In the genomic region with DNA sequence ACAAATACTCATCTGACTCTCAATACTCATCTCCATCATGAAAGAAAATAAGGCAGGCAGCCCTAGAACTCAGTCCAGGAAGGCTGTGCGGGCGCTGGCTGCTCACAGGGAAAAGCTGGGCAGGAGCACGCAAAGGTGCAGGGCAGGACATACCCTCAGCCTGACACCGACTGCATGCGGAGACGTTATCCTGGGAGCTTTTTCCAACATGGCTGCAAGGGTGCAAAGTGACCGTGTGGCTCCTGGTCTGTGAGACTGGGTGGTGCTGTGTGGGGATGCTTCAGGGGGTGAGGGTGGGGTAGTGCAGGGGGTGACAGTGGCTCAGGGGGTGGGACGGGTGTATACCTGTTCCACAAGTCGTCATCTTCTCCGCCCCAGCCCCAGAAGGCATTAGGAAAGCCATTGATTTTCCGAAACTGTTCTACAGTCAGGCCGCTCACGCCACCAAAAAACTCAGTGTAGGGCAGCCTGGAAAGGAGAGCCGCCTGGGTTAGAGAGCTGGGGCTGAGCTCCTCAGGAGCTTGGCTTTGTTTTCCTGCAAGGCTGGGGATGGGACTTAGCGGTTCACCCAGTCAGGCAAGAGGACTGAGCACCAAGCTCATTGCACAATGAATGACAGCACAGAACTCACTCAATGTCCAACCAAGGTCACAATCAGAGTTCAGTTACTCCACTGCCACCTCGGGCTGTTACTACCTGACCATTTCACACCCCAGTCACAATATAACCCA, we compare ENCODE assay signal across 12 mouse cellular contexts. TPM values are rescaled to one million over a fixed set of nuclear protein-coding genes. Genes with fewer than 3 reads are reported as not detected.
DNase-seq lines count a peak whose midpoint lies in the region; ATAC-seq and TF ChIP-seq lines count a peak whose summit lies in the region.
"Had no signal": no experiment of that assay in that cellular context is flagged by ENCODE, and none has a peak within 500 bp of the region (broad histone marks: within the 10 kb centered on the region; RNA-seq: fewer than 3 reads in every experiment).

No protein-coding gene starts in this region.

- DNase-seq in gastrocnemius, adult 2 months: peak; percentile 13
- DNase-seq in gastrocnemius, adult 18-20 months (ENCODE audit: low spot score): no peak
- peak; percentile 0 to 4 for DNase-seq in layer of hippocampus, adult 2 months (ENCODE audit: low spot score in 2 of 2)
- DNase-seq in layer of hippocampus, adult 9-10 months (ENCODE audit: low spot score): no peak
- peak; percentile 37 for DNase-seq in adrenal gland, adult 2 months
- DNase-seq in cerebellum, adult 9-10 months: peak; percentile 14
- DNase-seq in forebrain, embryonic 14.5 days (ENCODE audit: low spot score): no peak
- DNase-seq: thymus, postnatal 25 days had no signal

- H3K27ac ChIP-seq in gastrocnemius, adult 2 months: no peak overlapping the region
- H3K27ac ChIP-seq in layer of hippocampus, adult 2 months: no peak overlapping the region
- H3K27ac ChIP-seq in midbrain, embryonic 15.5 days: no peak overlapping the region
- H3K27ac ChIP-seq in forebrain, embryonic 14.5 days (ENCODE audit: low read depth, low read length): no peak overlapping the region
- H3K27ac ChIP-seq: hindbrain, embryonic 12.5 days; limb, embryonic 10.5 days had no signal

- no peak overlapping the region for H3K9ac ChIP-seq in midbrain, embryonic 15.5 days
- H3K9ac ChIP-seq in forebrain, embryonic 14.5 days (ENCODE audit: low read length): no peak overlapping the region
- H3K9ac ChIP-seq: hindbrain, embryonic 12.5 days had no signal

- no peak for ATAC-seq in midbrain, embryonic 15.5 days (replicated peaks)
- no peak for ATAC-seq in forebrain, embryonic 14.5 days
- ATAC-seq: forebrain, embryonic 16.5 days had no signal

- TF ChIP-seq CTCF in gastrocnemius, adult 2 months (IDR thresholded peaks at IDR 0.05): no peak
- no peak for TF ChIP-seq CTCF in layer of hippocampus, adult 2 months (conservative IDR thresholded peaks at IDR 0.05)

- H3K36me3 ChIP-seq in midbrain, embryonic 15.5 days (replicated peaks): peaks cover 8% of the 10 kb centered on the region; the same call in 1 of the 2 replicates
- peaks cover 42% of the 10 kb centered on the region for H3K36me3 ChIP-seq in forebrain, embryonic 14.5 days (ENCODE audit: control insufficient read depth, insufficient read depth, low read length)

- H3K4me2 ChIP-seq in midbrain, embryonic 15.5 days: no peak overlapping the region
- H3K4me2 ChIP-seq in forebrain, embryonic 14.5 days (ENCODE audit: low read length): no peak overlapping the region
- H3K4me2 ChIP-seq: hindbrain, embryonic 12.5 days had no signal

- H3K9me3 ChIP-seq in midbrain, embryonic 15.5 days: no peaks in the 10 kb centered on the region
- H3K9me3 ChIP-seq in forebrain, embryonic 14.5 days (replicated peaks; ENCODE audit: control insufficient read depth, low read length): no peaks in the 10 kb centered on the region
- H3K9me3 ChIP-seq: hindbrain, embryonic 12.5 days; limb, embryonic 10.5 days had no signal

- no peaks in the 10 kb centered on the region for H3K4me1 ChIP-seq in midbrain, embryonic 15.5 days
- H3K4me1 ChIP-seq in forebrain, embryonic 14.5 days (ENCODE audit: control insufficient read depth, insufficient read depth, low read length): peaks cover under 1% of the 10 kb centered on the region; the same call in 1 of the 2 replicates

- WGBS in midbrain, embryonic 15.5 days: 87% methylated on average over 16 of the region's 16 CpGs
- WGBS in forebrain, embryonic 14.5 days: 84% methylated on average over 16 of the region's 16 CpGs

- intact Hi-C loops in gastrocnemius, adult 2 months (cut with DNase I): no loop called here

- no peaks in the 10 kb centered on the region for H3K27me3 ChIP-seq in midbrain, embryonic 15.5 days (replicated peaks)
- H3K27me3 ChIP-seq in forebrain, embryonic 14.5 days (replicated peaks; ENCODE audit: control insufficient read depth, insufficient read depth, low read length): no peaks in the 10 kb centered on the region
- H3K27me3 ChIP-seq: hindbrain, embryonic 12.5 days had no signal

- no peak overlapping the region for H3K4me3 ChIP-seq in gastrocnemius, adult 2 months
- no peak overlapping the region for H3K4me3 ChIP-seq in layer of hippocampus, adult 2 months
- H3K4me3 ChIP-seq in midbrain, embryonic 15.5 days: no peak overlapping the region
- no peak overlapping the region for H3K4me3 ChIP-seq in forebrain, embryonic 14.5 days (ENCODE audit: low read depth, low read length)
- H3K4me3 ChIP-seq: hindbrain, embryonic 12.5 days; limb, embryonic 10.5 days had no signal

RNA-seq across cellular contexts. Expression of a gene that starts 44.2 kb away (rescaled TPM):
- total RNA-seq in gastrocnemius, adult 2 months (2021): 10 to 100 TPM in 1 of 2 experiments, 1 to 10 TPM in 1; 7.8 to 10.6 TPM
- total RNA-seq in gastrocnemius, adult 18-20 months (2021): 1 to 10 TPM; 6.9 to 7.9 TPM
- total RNA-seq in layer of hippocampus, adult 2 months (2021): 10 to 100 TPM; 38.1 to 43.9 TPM
- total RNA-seq in adrenal gland, adult 2 months (2021): 100 to 1,000 TPM in 1 of 2 experiments, 10 to 100 TPM in 1; 92.7 to 113 TPM
- 43.9 and 47.6 TPM in 2 replicates for polyA plus RNA-seq in adrenal gland, adult 2 months (2012; rRNA removed)
- 28.3 and 31.8 TPM in 2 replicates for polyA plus RNA-seq in midbrain, embryonic 15.5 days (2015; fragmentation: Nextera tagmentation; extraction: Ambion mirVana)
- polyA plus RNA-seq in forebrain, embryonic 14.5 days (2014; fragmentation: Nextera tagmentation; extraction: Ambion mirVana): 10.9 and 12.0 TPM in 2 replicates

Comparison
In these comparisons a context has a peak if more than half of its experiments do, and no peak if none do; other contexts are left out.
1. DNase-seq: peak in gastrocnemius, adult 2 months (single experiment), layer of hippocampus, adult 2 months (2 of 2), adrenal gland, adult 2 months (single experiment) and cerebellum, adult 9-10 months (single experiment); none in gastrocnemius, adult 18-20 months (single experiment), layer of hippocampus, adult 9-10 months (single experiment) and forebrain, embryonic 14.5 days (single experiment).